Mouse (Mus musculus): ENCODE measurements around the gene Il12rb1. TPM values are rescaled to one million over a fixed set of nuclear protein-coding genes. Genes with fewer than 3 reads are reported as not detected.
A peak's percentile ranks its signal among the peaks of the same experiment; 100 is the strongest.

Gene Il12rb1
- polyA plus RNA-seq, 1 experiment: 6.5 TPM

GRCm38 (mm10) chr8:70856541-70857197, 48.4 kb downstream of the Il12rb1 start:
- no peaks in the 10 kb centered on the region for H3K36me3 ChIP-seq (ENCODE audit: control insufficient read depth, insufficient read depth)
- TF ChIP-seq POLR2A (IDR thresholded peaks at IDR 0.05; ENCODE audit: insufficient read length, low read depth) (peak; percentile 56), POLR2AphosphoS2 (IDR thresholded peaks at IDR 0.05; ENCODE audit: insufficient read length, low read depth) (peak; percentile 64), TCF3 (IDR thresholded peaks at IDR 0.05; ENCODE audit: insufficient read length, low read depth) (no peak)

GRCm38 (mm10) chr8:70857516-70857915, 49.3 kb downstream of the Il12rb1 start:
- no peaks in the 10 kb centered on the region for H3K79me2 ChIP-seq (ENCODE audit: control insufficient read depth, insufficient read depth)
- TF ChIP-seq USF1 (IDR thresholded peaks at IDR 0.05; ENCODE audit: low read depth) (peak; percentile 10), E2F4 (IDR thresholded peaks at IDR 0.05; ENCODE audit: insufficient read depth) (no peak)
- H3K36me3 ChIP-seq (ENCODE audit: control insufficient read depth, insufficient read depth): no peaks in the 10 kb centered on the region
- H3K27me3 ChIP-seq (ENCODE audit: control insufficient read depth, insufficient read depth, insufficient read length): no peaks in the 10 kb centered on the region
- no peak overlapping the region for H3K4me3 ChIP-seq
- H3K4me2 ChIP-seq (ENCODE audit: low read depth): no peak overlapping the region
- H3ac ChIP-seq (ENCODE audit: control insufficient read depth, insufficient read length): no peak overlapping the region

More at GRCm38 (mm10) chr8:70856541-70857197, 48.4 kb downstream of the Il12rb1 start:
- Histone ChIP-seq H3K4me2 (ENCODE audit: low read depth) (peak overlapping the region; percentile 81), H3ac (ENCODE audit: control insufficient read depth, insufficient read length) (no peak overlapping the region), H3K4me3 (peak overlapping the region; percentile 18), H3K79me2 (ENCODE audit: control insufficient read depth, insufficient read depth) (no peaks in the 10 kb centered on the region), H3K27me3 (ENCODE audit: control insufficient read depth, insufficient read depth, insufficient read length) (no peaks in the 10 kb centered on the region)

GRCm38 (mm10) chr8:70862824-70863641, 54.8 kb downstream of the Il12rb1 start, which contains the start of gene Kcnn1:
Gene Kcnn1, minus strand, starts transcription at chr8:70863258.
- no peaks in the 10 kb centered on the region for H3K36me3 ChIP-seq (ENCODE audit: control insufficient read depth, insufficient read depth)
- peak within 1 kb of the TSS; percentile 87 for H3K4me2 ChIP-seq (ENCODE audit: low read depth)
- no peaks in the 10 kb centered on the region for H3K79me2 ChIP-seq (ENCODE audit: control insufficient read depth, insufficient read depth)
- no peak within 1 kb of the TSS for H3ac ChIP-seq (ENCODE audit: control insufficient read depth, insufficient read length)
- TF ChIP-seq E2F4 (IDR thresholded peaks at IDR 0.05; ENCODE audit: insufficient read depth): no peak
- TF ChIP-seq SRF (IDR thresholded peaks at IDR 0.05; ENCODE audit: control insufficient read depth, insufficient read length, low read depth): no peak
- TF ChIP-seq MYOG (IDR thresholded peaks at IDR 0.05; ENCODE audit: control insufficient read depth in 1 of 3, insufficient read depth in 1 of 3, insufficient read length in 2 of 3, low read depth in 2 of 3): peak in 1 of 3 experiments; percentile 32
- TF ChIP-seq USF1 (IDR thresholded peaks at IDR 0.05; ENCODE audit: low read depth): no peak
- TF ChIP-seq TCF12 (IDR thresholded peaks at IDR 0.05; ENCODE audit: insufficient read depth, poor library complexity, severe bottlenecking): no peak
- TF ChIP-seq MYOD1 (IDR thresholded peaks at IDR 0.05; ENCODE audit: control insufficient read depth in 1 of 3, insufficient read length in 2 of 3, low read depth in 2 of 3): peak in 1 of 3 experiments; percentile 35
- TF ChIP-seq MAX (IDR thresholded peaks at IDR 0.05; ENCODE audit: low read depth): no peak
- TF ChIP-seq CEBPB (IDR thresholded peaks at IDR 0.05; ENCODE audit: insufficient read depth, poor library complexity, severe bottlenecking): no peak
- H3K4me3 ChIP-seq: peak within 1 kb of the TSS; percentile 33
- H3K27me3 ChIP-seq (ENCODE audit: control insufficient read depth, insufficient read depth, insufficient read length): no peaks in the 10 kb centered on the region

GRCm38 (mm10) chr8:70863956-70864711, 55.9 kb downstream of the Il12rb1 start:
- H3ac ChIP-seq (ENCODE audit: control insufficient read depth, insufficient read length): no peak overlapping the region
- no peaks in the 10 kb centered on the region for H3K36me3 ChIP-seq (ENCODE audit: control insufficient read depth, insufficient read depth)
- no peaks in the 10 kb centered on the region for H3K79me2 ChIP-seq (ENCODE audit: control insufficient read depth, insufficient read depth)
- TF ChIP-seq REST (IDR thresholded peaks at IDR 0.05; ENCODE audit: insufficient read depth, insufficient read length) (no peak), POLR2AphosphoS2 (IDR thresholded peaks at IDR 0.05; ENCODE audit: insufficient read length, low read depth) (peak; percentile 45), POLR2A (IDR thresholded peaks at IDR 0.05; ENCODE audit: insufficient read length, low read depth) (peak; percentile 49), E2F4 (IDR thresholded peaks at IDR 0.05; ENCODE audit: insufficient read depth) (no peak), CEBPB (IDR thresholded peaks at IDR 0.05; ENCODE audit: insufficient read depth, poor library complexity, severe bottlenecking) (no peak), MYOD1 (IDR thresholded peaks at IDR 0.05; ENCODE audit: control insufficient read depth in 1 of 3, insufficient read length in 2 of 3, low read depth in 2 of 3) (peak in 1 of 3 experiments; percentile 6)
- H3K4me3 ChIP-seq: peak overlapping the region; percentile 33
- peak overlapping the region; percentile 87 for H3K4me2 ChIP-seq (ENCODE audit: low read depth)
- no peaks in the 10 kb centered on the region for H3K27me3 ChIP-seq (ENCODE audit: control insufficient read depth, insufficient read depth, insufficient read length)

- Histone ChIP-seq H3ac (ENCODE audit: control insufficient read depth, insufficient read length) (no peak overlapping the region), H3K4me3 (peak overlapping the region; percentile 33), H3K27me3 (ENCODE audit: control insufficient read depth, insufficient read depth, insufficient read length) (no peaks in the 10 kb centered on the region), H3K79me2 (ENCODE audit: control insufficient read depth, insufficient read depth) (no peaks in the 10 kb centered on the region), H3K36me3 (ENCODE audit: control insufficient read depth, insufficient read depth) (no peaks in the 10 kb centered on the region), H3K4me2 (ENCODE audit: low read depth) (peak overlapping the region; percentile 87)
- TF ChIP-seq SRF (IDR thresholded peaks at IDR 0.05; ENCODE audit: control insufficient read depth, insufficient read length, low read depth) (no peak), POLR2AphosphoS2 (IDR thresholded peaks at IDR 0.05; ENCODE audit: insufficient read length, low read depth) (peak; percentile 41), CEBPB (IDR thresholded peaks at IDR 0.05; ENCODE audit: insufficient read depth, poor library complexity, severe bottlenecking) (no peak), MYOG (IDR thresholded peaks at IDR 0.05; ENCODE audit: control insufficient read depth in 1 of 3, insufficient read depth in 1 of 3, insufficient read length in 2 of 3, low read depth in 2 of 3) (no peak), E2F4 (IDR thresholded peaks at IDR 0.05; ENCODE audit: insufficient read depth) (no peak), MYOD1 (IDR thresholded peaks at IDR 0.05; ENCODE audit: control insufficient read depth in 1 of 3, insufficient read length in 2 of 3, low read depth in 2 of 3) (no peak), POLR2A (IDR thresholded peaks at IDR 0.05; ENCODE audit: insufficient read length, low read depth) (peak; percentile 63), TCF12 (IDR thresholded peaks at IDR 0.05; ENCODE audit: insufficient read depth, poor library complexity, severe bottlenecking) (no peak)
These were observed 56.5 kb downstream of the Il12rb1 start for GRCm38 (mm10) chr8:70864712-70865221.

Measured in myocyte (in vitro differentiated cells).